Mouse (Mus musculus): ENCODE results near the gene Mdm2. TPM values are rescaled to one million over a fixed set of nuclear protein-coding genes. Genes with fewer than 3 reads are reported as not detected.

Mdm2 gene
- polyA plus RNA-seq, 1 experiment from 2014 or later: 40.0 TPM

DNA sequence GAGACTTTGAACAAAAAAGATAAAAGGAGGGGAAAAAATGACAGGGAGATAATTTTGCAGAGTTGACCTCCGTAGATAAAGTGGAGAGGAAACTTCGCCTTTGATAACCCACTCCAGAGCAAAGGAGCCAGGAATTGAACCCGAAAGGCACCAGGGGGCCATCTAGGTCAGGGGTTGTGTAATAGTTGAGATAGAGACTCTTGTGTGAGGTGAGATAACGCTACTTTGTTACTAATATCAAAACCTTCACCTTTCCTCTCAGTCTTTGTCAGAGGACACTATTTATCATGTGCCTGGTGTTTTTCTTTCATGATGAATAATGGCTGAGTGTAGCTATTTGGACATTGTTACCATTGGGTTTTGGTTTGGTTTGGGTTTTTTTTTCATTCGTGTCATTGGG, 32.2 kb downstream of the Mdm2 start:
- Histone ChIP-seq H3K27ac (ENCODE audit: low read depth, low read length) (no peak overlapping the region), H3K4me3 (ENCODE audit: low read length) (no peak overlapping the region), H3K36me3 (ENCODE audit: control insufficient read depth, insufficient read depth, low read length) (no peaks in the 10 kb centered on the region), H3K9ac (ENCODE audit: low read depth, low read length) (no peak overlapping the region), H3K4me2 (ENCODE audit: low read length) (no peak overlapping the region), H3K9me3 (ENCODE audit: control insufficient read depth, low read length) (no peaks in the 10 kb centered on the region), H3K4me1 (ENCODE audit: control insufficient read depth, insufficient read depth, low read depth, low read length) (peaks cover 2% of the 10 kb centered on the region; the same call in 1 of the 2 replicates), H3K27me3 (replicated peaks; ENCODE audit: control insufficient read depth, insufficient read depth, low read length) (no peaks in the 10 kb centered on the region)
- WGBS: 80% methylated on average over 5 of the region's 5 CpGs
- ATAC-seq: no peak

GRCm38 (mm10) chr10:117677494-117678236, 32.9 kb downstream of the Mdm2 start:
- Histone ChIP-seq H3K4me3 (ENCODE audit: low read length) (no peak overlapping the region), H3K9me3 (ENCODE audit: control insufficient read depth, low read length) (no peaks in the 10 kb centered on the region), H3K4me2 (ENCODE audit: low read length) (no peak overlapping the region), H3K4me1 (ENCODE audit: control insufficient read depth, insufficient read depth, low read depth, low read length) (peaks cover 2% of the 10 kb centered on the region; the same call in 1 of the 2 replicates), H3K36me3 (ENCODE audit: control insufficient read depth, insufficient read depth, low read length) (no peaks in the 10 kb centered on the region), H3K27me3 (replicated peaks; ENCODE audit: control insufficient read depth, insufficient read depth, low read length) (no peaks in the 10 kb centered on the region), H3K27ac (ENCODE audit: low read depth, low read length) (no peak overlapping the region), H3K9ac (ENCODE audit: low read depth, low read length) (no peak overlapping the region)
- 80% methylated on average over 13 of the region's 13 CpGs for WGBS
- no peak for ATAC-seq

DNA sequence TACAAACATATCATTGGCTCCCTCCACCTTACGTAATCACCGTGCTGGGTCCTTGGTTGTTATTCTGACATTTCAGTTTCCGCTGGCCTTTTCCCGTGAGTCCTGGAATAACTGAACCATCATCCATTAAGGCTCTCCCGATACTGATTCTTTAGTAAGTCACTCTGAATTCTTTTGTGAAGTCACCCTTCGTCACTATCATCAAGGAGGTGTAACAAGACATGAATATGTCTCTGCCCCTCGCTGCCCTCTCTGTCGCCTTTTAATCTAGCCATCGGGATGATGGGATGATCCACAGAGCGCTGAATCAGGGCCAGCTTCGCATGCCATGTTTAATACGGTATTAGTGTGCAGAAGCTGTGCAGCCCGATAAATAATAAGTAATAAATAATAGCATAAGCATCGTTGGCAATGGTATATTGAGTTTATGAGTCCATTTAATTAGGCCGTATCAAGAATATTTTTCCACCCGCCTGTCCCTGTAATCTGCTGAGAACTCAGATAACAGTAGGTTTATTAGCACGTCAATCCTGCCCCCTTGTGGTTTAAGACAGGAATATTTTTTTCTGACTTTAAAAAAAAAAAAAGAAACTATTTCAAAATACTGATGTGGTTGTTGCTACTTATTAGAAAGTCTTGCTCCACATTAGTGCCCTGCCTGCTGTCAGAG, 33.8 kb downstream of the Mdm2 start:
- ATAC-seq: peak; percentile 49
- Histone ChIP-seq H3K36me3 (ENCODE audit: control insufficient read depth, insufficient read depth, low read length) (no peaks in the 10 kb centered on the region), H3K4me3 (ENCODE audit: low read length) (peak overlapping the region; percentile 43), H3K27me3 (replicated peaks; ENCODE audit: control insufficient read depth, insufficient read depth, low read length) (no peaks in the 10 kb centered on the region), H3K4me2 (ENCODE audit: low read length) (peak overlapping the region; percentile 74), H3K4me1 (ENCODE audit: control insufficient read depth, insufficient read depth, low read depth, low read length) (peaks cover 2% of the 10 kb centered on the region; the same call in 1 of the 2 replicates), H3K27ac (ENCODE audit: low read depth, low read length) (peak overlapping the region; percentile 80), H3K9me3 (ENCODE audit: control insufficient read depth, low read length) (no peaks in the 10 kb centered on the region), H3K9ac (ENCODE audit: low read depth, low read length) (peak overlapping the region; percentile 60)
- WGBS: 21% methylated on average over 17 of the region's 17 CpGs

DNA sequence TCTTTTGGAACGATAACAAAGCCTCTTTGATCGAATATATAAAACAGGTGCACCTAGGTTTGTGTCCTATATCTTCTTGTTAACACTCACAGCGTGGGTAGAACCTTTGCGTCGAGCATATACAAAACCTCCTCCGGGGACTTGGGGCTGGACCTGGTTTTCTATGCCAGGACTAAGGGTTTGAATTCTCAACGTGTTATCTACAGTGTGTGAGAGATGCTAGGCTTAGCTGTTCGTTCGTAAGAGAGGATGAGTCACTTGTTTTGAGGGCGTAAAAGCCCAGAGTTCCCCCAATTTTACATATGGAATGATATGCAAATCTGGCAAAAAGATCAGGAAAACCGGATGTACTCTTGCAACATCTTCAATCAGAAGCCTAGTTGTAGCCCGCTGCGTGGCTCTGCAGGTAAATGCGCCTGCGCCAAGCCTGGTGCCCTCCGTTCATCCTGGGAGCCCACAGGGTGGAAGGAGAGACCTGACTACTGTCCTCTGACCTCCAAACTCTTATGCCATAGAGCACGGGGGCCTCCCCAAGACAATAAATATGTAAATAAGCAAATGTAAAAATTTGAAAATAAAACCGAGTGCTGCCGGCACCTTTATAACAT, 34.4 kb downstream of the Mdm2 start:
- peaks cover 2% of the 10 kb centered on the region; the same call in 1 of the 2 replicates for H3K4me1 ChIP-seq (ENCODE audit: control insufficient read depth, insufficient read depth, low read depth, low read length)
- WGBS: 28% methylated on average over 19 of the region's 19 CpGs

DNA sequence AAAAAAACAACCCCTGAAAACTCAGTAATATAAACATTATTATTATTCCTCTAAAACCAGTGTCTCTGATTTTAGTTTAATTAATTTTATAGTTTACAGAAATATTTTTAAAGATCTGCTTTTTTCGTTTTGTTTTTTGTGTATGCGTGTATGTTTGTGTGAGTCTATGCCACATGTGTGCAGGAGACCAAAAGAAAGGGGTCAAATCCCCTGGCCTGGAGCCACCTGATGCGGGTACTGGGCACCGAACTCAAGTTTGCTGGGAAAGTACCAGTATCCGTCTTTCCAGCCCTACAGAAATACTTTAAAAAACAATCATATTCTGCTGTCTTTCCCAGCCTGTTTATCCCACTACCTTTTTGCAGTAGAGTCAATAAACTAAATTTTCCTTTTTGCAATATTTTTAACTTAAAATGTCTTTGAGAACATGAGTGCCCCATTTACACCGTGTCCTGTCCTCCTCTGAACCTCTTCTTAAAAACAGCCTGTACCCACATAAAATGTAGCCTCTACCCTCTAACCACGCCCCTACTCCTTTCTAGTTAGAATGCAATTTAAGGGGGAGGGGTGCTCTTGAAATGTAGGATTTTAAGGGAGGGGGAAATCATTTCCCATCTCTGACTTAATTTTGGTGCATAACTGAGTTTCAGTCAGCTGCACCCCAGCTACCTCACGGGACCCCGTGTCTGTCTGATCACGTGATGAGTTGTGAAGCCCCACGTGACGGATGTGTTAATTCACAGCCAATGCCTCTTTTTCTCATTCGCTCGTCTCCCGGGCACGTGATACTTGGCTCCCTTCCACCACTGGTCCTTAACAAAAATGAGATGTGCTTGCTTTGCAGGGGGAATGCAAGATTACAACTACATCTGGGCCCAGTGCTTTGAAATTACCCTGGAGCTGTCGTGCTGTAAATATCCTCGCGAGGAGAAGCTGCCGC, 35.2 kb downstream of the Mdm2 start:
- Histone ChIP-seq H3K4me3 (ENCODE audit: low read length) (peak overlapping the region; percentile 43), H3K9me3 (ENCODE audit: control insufficient read depth, low read length) (no peaks in the 10 kb centered on the region), H3K27me3 (replicated peaks; ENCODE audit: control insufficient read depth, insufficient read depth, low read length) (no peaks in the 10 kb centered on the region), H3K4me1 (ENCODE audit: control insufficient read depth, insufficient read depth, low read depth, low read length) (peaks cover 2% of the 10 kb centered on the region; the same call in 1 of the 2 replicates), H3K27ac (ENCODE audit: low read depth, low read length) (peak overlapping the region; percentile 80), H3K4me2 (ENCODE audit: low read length) (peak overlapping the region; percentile 74), H3K9ac (ENCODE audit: low read depth, low read length) (peak overlapping the region; percentile 60), H3K36me3 (ENCODE audit: control insufficient read depth, insufficient read depth, low read length) (no peaks in the 10 kb centered on the region)
- ATAC-seq: peak; percentile 77
- 31% methylated on average over 20 of the region's 20 CpGs for WGBS

More for the DNA sequence above, 34.4 kb downstream of the Mdm2 start:
- Histone ChIP-seq H3K27ac (ENCODE audit: low read depth, low read length) (peak overlapping the region; percentile 80), H3K9ac (ENCODE audit: low read depth, low read length) (peak overlapping the region; percentile 60), H3K27me3 (replicated peaks; ENCODE audit: control insufficient read depth, insufficient read depth, low read length) (no peaks in the 10 kb centered on the region), H3K9me3 (ENCODE audit: control insufficient read depth, low read length) (no peaks in the 10 kb centered on the region), H3K4me3 (ENCODE audit: low read length) (peak overlapping the region; percentile 43), H3K36me3 (ENCODE audit: control insufficient read depth, insufficient read depth, low read length) (no peaks in the 10 kb centered on the region), H3K4me2 (ENCODE audit: low read length) (peak overlapping the region; percentile 74)
- ATAC-seq: peak; percentile 64

DNA sequence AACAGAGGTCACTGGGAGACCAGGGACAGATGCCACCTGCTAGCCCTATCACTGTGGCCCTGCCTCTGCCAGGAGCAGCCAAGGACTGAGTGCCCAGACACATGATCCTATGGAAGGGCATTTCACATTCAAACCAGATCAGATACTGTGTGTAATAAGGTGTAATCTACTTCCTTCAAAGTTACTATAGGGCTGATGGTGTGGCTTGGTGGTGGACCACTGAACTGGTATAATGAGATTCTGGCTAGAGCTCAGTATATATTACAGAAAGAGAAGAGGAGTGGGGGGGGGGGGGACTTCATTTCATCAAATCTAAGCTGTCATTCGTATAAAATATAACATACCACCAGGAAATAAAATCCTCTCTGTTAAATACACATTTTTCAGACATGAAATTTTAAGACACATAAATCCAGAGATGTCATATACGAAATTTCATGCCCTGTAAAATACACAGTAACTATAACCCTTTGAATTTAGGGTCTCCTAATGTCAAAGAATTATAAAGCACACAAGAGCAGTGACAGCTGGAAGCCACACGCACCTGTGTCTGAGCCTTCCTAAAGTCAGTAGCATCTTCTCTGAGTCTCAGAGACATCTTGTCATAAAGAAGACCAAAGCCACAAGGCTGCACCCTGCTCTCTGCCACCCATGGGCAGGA, 36.1 kb downstream of the Mdm2 start:
- Histone ChIP-seq H3K4me3 (ENCODE audit: low read length) (no peak overlapping the region), H3K9me3 (ENCODE audit: control insufficient read depth, low read length) (no peaks in the 10 kb centered on the region), H3K4me1 (ENCODE audit: control insufficient read depth, insufficient read depth, low read depth, low read length) (peaks cover 2% of the 10 kb centered on the region; the same call in 1 of the 2 replicates), H3K9ac (ENCODE audit: low read depth, low read length) (no peak overlapping the region), H3K4me2 (ENCODE audit: low read length) (no peak overlapping the region), H3K36me3 (ENCODE audit: control insufficient read depth, insufficient read depth, low read length) (no peaks in the 10 kb centered on the region), H3K27ac (ENCODE audit: low read depth, low read length) (no peak overlapping the region), H3K27me3 (replicated peaks; ENCODE audit: control insufficient read depth, insufficient read depth, low read length) (no peaks in the 10 kb centered on the region)
- no peak for ATAC-seq
- 86% methylated on average over 3 of the region's 3 CpGs for WGBS

GRCm38 (mm10) chr10:117673913-117674312, 36.6 kb downstream of the Mdm2 start:
- WGBS: 91% methylated on average over 1 of the region's 1 CpGs
- no peak overlapping the region for H3K4me2 ChIP-seq (ENCODE audit: low read length)
- H3K27me3 ChIP-seq (replicated peaks; ENCODE audit: control insufficient read depth, insufficient read depth, low read length): no peaks in the 10 kb centered on the region
- no peaks in the 10 kb centered on the region for H3K36me3 ChIP-seq (ENCODE audit: control insufficient read depth, insufficient read depth, low read length)
- peaks cover 2% of the 10 kb centered on the region; the same call in 1 of the 2 replicates for H3K4me1 ChIP-seq (ENCODE audit: control insufficient read depth, insufficient read depth, low read depth, low read length)
- no peak for ATAC-seq
- H3K27ac ChIP-seq (ENCODE audit: low read depth, low read length): no peak overlapping the region
- H3K9me3 ChIP-seq (ENCODE audit: control insufficient read depth, low read length): no peaks in the 10 kb centered on the region
- no peak overlapping the region for H3K9ac ChIP-seq (ENCODE audit: low read depth, low read length)
- H3K4me3 ChIP-seq (ENCODE audit: low read length): no peak overlapping the region

GRCm38 (mm10) chr10:117672693-117673092, 37.9 kb downstream of the Mdm2 start:
- Histone ChIP-seq H3K27ac (ENCODE audit: low read depth, low read length) (no peak overlapping the region), H3K36me3 (ENCODE audit: control insufficient read depth, insufficient read depth, low read length) (no peaks in the 10 kb centered on the region), H3K4me3 (ENCODE audit: low read length) (no peak overlapping the region), H3K27me3 (replicated peaks; ENCODE audit: control insufficient read depth, insufficient read depth, low read length) (no peaks in the 10 kb centered on the region), H3K9ac (ENCODE audit: low read depth, low read length) (no peak overlapping the region), H3K4me1 (ENCODE audit: control insufficient read depth, insufficient read depth, low read depth, low read length) (peaks cover 2% of the 10 kb centered on the region; the same call in 1 of the 2 replicates), H3K4me2 (ENCODE audit: low read length) (no peak overlapping the region), H3K9me3 (ENCODE audit: control insufficient read depth, low read length) (no peaks in the 10 kb centered on the region)
- 36% methylated on average over 7 of the region's 7 CpGs for WGBS
- peak; percentile 31 for ATAC-seq

All from hindbrain, embryonic 16.5 days (tissue).